Mouse (Mus musculus) liver, embryonic 11.5 days (tissue): Measurements from ENCODE around the gene Lpp. TPM values are rescaled to one million over a fixed set of nuclear protein-coding genes. Genes with fewer than 3 reads are reported as not detected.

Experiments
- ATAC-seq: fragments of 200-750 bp; cut with Nextera tagmentation; replicated peaks from 2 replicates; pipeline ENCODE4 v1.8.0; 2017; ENCODE audit warnings: moderate number of reproducible peaks, mild to moderate bottlenecking, moderate TSS enrichment, moderate library complexity; ENCODE audit not compliant: low FRiP score
- DNase-seq: peaks from one replicate; pipeline ENCODE4 v3.0.0-alpha.2; 2017; ENCODE audit warnings: low spot score
- H3K27ac ChIP-seq: fragments of 300-500 bp; sonication (generic); 2 replicates; pipeline ENCODE4 v1.5.1; 2014; ENCODE audit warnings: mild to moderate bottlenecking, low read depth, low read length, control low read depth
- H3K27me3 ChIP-seq: fragments of 300-500 bp; sonication (generic); replicated peaks from 2 replicates; pipeline ENCODE4 v1.6.1; 2014; ENCODE audit warnings: low read length, mixed read lengths; ENCODE audit not compliant: control insufficient read depth, insufficient read depth
- H3K36me3 ChIP-seq: fragments of 300-500 bp; sonication (generic); 2 replicates; pipeline ENCODE4 v1.6.1; 2014; ENCODE audit warnings: mild to moderate bottlenecking, low read length, moderate library complexity, mixed read lengths; ENCODE audit not compliant: control insufficient read depth, insufficient read depth
- H3K4me1 ChIP-seq: fragments of 300-500 bp; sonication (generic); replicated peaks from 2 replicates; pipeline ENCODE4 v1.6.1; 2014; ENCODE audit warnings: low read length, mixed read lengths; ENCODE audit not compliant: control insufficient read depth, insufficient read depth
- H3K4me2 ChIP-seq: fragments of 300-500 bp; sonication (generic); 2 replicates; pipeline ENCODE4 v1.6.1; 2014; ENCODE audit warnings: mild to moderate bottlenecking, control low read depth, moderate library complexity
- H3K4me3 ChIP-seq: fragments of 300-500 bp; sonication (generic); 2 replicates; pipeline ENCODE4 v1.5.1; 2014; ENCODE audit warnings: low read depth, low read length, control low read depth
- H3K9ac ChIP-seq: fragments of 300-500 bp; sonication (generic); 2 replicates; pipeline ENCODE4 v1.6.1; 2014; ENCODE audit warnings: low read depth, low read length, control low read depth
- H3K9me3 ChIP-seq: fragments of 300-500 bp; sonication (generic); 2 replicates; pipeline ENCODE4 v1.6.1; 2016; ENCODE audit warnings: low read length, inconsistent platforms, mixed read lengths; ENCODE audit not compliant: control insufficient read depth
- WGBS: fragments of 180-500 bp; shearing (Covaris S2); extraction: QIAGEN DNeasy Blood & Tissue Kit; methylation state at CpG from one replicate; pipeline ENCODE4 v1.1.7; 2014; 5-methylcytosine and 5-hydroxymethylcytosine counted together
- polyA plus RNA-seq: library from polyadenylated mRNA; unstranded; fragments of >200 nt; fragmentation: Nextera tagmentation; extraction: Ambion mirVana; gene quantifications from 2 replicates; pipeline ENCODE4 v1.2.1, GENCODE M21; 2014

The Lpp gene
- polyA plus RNA-seq, 1 experiment from 2014 or later = 21.2 TPM

GRCm38 (mm10) chr16:24809811-24810210 lies 416.5 kb downstream of the Lpp start:
- H3K9me3 ChIP-seq = no peaks in the 10 kb centered on the region

GRCm38 (mm10) chr16:24816621-24817020 lies 423.3 kb downstream of the Lpp start:
- Histone ChIP-seq H3K4me1 (no peaks in the 10 kb centered on the region), H3K27ac (no peak overlapping the region), H3K4me3 (no peak overlapping the region), H3K4me2 (no peak overlapping the region), H3K9me3 (no peaks in the 10 kb centered on the region), H3K36me3 (no peaks in the 10 kb centered on the region), H3K9ac (no peak overlapping the region), H3K27me3 (no peaks in the 10 kb centered on the region)
- WGBS = 72% methylated on average over 3 of the region's 3 CpGs
- ATAC-seq (no peak), DNase-seq (no peak)

More at GRCm38 (mm10) chr16:24809811-24810210, 416.5 kb downstream of the Lpp start:
- DNase-seq (no peak), ATAC-seq (no peak)
- Histone ChIP-seq H3K27me3 (no peaks in the 10 kb centered on the region), H3K4me1 (no peaks in the 10 kb centered on the region), H3K9ac (no peak overlapping the region), H3K4me2 (no peak overlapping the region), H3K4me3 (no peak overlapping the region), H3K36me3 (no peaks in the 10 kb centered on the region), H3K27ac (no peak overlapping the region)
- WGBS = 80% methylated on average over 6 of the region's 6 CpGs

GRCm38 (mm10) chr16:24817381-24817780 lies 424.1 kb downstream of the Lpp start:
- ATAC-seq = no peak
- Histone ChIP-seq H3K36me3 (no peaks in the 10 kb centered on the region), H3K4me1 (no peaks in the 10 kb centered on the region), H3K4me3 (no peak overlapping the region), H3K9ac (no peak overlapping the region), H3K4me2 (no peak overlapping the region), H3K27ac (no peak overlapping the region), H3K27me3 (no peaks in the 10 kb centered on the region), H3K9me3 (no peaks in the 10 kb centered on the region)
- DNase-seq = no peak
- 80% methylated on average over 3 of the region's 3 CpGs for WGBS

GRCm38 (mm10) chr16:24819127-24819526 lies 425.8 kb downstream of the Lpp start:
- Histone ChIP-seq H3K27ac (no peak overlapping the region), H3K27me3 (no peaks in the 10 kb centered on the region), H3K9me3 (no peaks in the 10 kb centered on the region), H3K36me3 (no peaks in the 10 kb centered on the region), H3K4me1 (no peaks in the 10 kb centered on the region), H3K4me2 (no peak overlapping the region), H3K9ac (no peak overlapping the region), H3K4me3 (no peak overlapping the region)
- no peak for ATAC-seq
- DNase-seq = no peak
- 76% methylated on average over 4 of the region's 4 CpGs for WGBS

- no peaks in the 10 kb centered on the region for H3K9me3 ChIP-seq
- no peaks in the 10 kb centered on the region for H3K4me1 ChIP-seq
- no peak overlapping the region for H3K27ac ChIP-seq
- H3K4me2 ChIP-seq = no peak overlapping the region
- no peak overlapping the region for H3K4me3 ChIP-seq
- H3K27me3 ChIP-seq = no peaks in the 10 kb centered on the region
- no peak overlapping the region for H3K9ac ChIP-seq
- DNase-seq (no peak), ATAC-seq (no peak)
- H3K36me3 ChIP-seq = no peaks in the 10 kb centered on the region
- WGBS = 73% methylated on average over 5 of the region's 5 CpGs
These were observed 429.0 kb downstream of the Lpp start for GRCm38 (mm10) chr16:24822182-24822875.

GRCm38 (mm10) chr16:24822918-24823317 lies 429.6 kb downstream of the Lpp start:
- Histone ChIP-seq H3K9me3 (no peaks in the 10 kb centered on the region), H3K4me3 (no peak overlapping the region), H3K27me3 (no peaks in the 10 kb centered on the region), H3K4me2 (no peak overlapping the region), H3K36me3 (no peaks in the 10 kb centered on the region), H3K9ac (no peak overlapping the region), H3K4me1 (no peaks in the 10 kb centered on the region), H3K27ac (no peak overlapping the region)
- WGBS = 87% methylated on average over 1 of the region's 1 CpGs
- no peak for ATAC-seq
- DNase-seq = no peak

- H3K9me3 ChIP-seq = no peaks in the 10 kb centered on the region
- 48% methylated on average over 4 of the region's 4 CpGs for WGBS
These were observed 433.1 kb downstream of the Lpp start for GRCm38 (mm10) chr16:24826390-24826789.

GRCm38 (mm10) chr16:24828207-24828803 lies 435.0 kb downstream of the Lpp start:
- H3K9me3 ChIP-seq = no peaks in the 10 kb centered on the region

More at GRCm38 (mm10) chr16:24826390-24826789, 433.1 kb downstream of the Lpp start:
- no peak for DNase-seq
- Histone ChIP-seq H3K27ac (no peak overlapping the region), H3K4me2 (no peak overlapping the region), H3K4me3 (no peak overlapping the region), H3K27me3 (no peaks in the 10 kb centered on the region), H3K9ac (no peak overlapping the region), H3K36me3 (no peaks in the 10 kb centered on the region), H3K4me1 (no peaks in the 10 kb centered on the region)
- no peak for ATAC-seq

GRCm38 (mm10) chr16:24829860-24830259 lies 436.6 kb downstream of the Lpp start:
- WGBS = 74% methylated on average over 4 of the region's 4 CpGs
- Histone ChIP-seq H3K27me3 (no peaks in the 10 kb centered on the region), H3K4me2 (no peak overlapping the region), H3K9me3 (no peaks in the 10 kb centered on the region), H3K27ac (no peak overlapping the region), H3K4me3 (no peak overlapping the region), H3K36me3 (no peaks in the 10 kb centered on the region), H3K9ac (no peak overlapping the region), H3K4me1 (no peaks in the 10 kb centered on the region)
- DNase-seq (no peak), ATAC-seq (no peak)

More at GRCm38 (mm10) chr16:24828207-24828803, 435.0 kb downstream of the Lpp start:
- H3K27ac ChIP-seq = no peak overlapping the region
- WGBS = 75% methylated on average over 2 of the region's 2 CpGs
- H3K27me3 ChIP-seq = no peaks in the 10 kb centered on the region
- H3K36me3 ChIP-seq = no peaks in the 10 kb centered on the region
- no peak overlapping the region for H3K4me2 ChIP-seq
- no peak overlapping the region for H3K4me3 ChIP-seq
- DNase-seq (no peak), ATAC-seq (no peak)
- H3K9ac ChIP-seq = no peak overlapping the region
- H3K4me1 ChIP-seq = no peaks in the 10 kb centered on the region
